Mouse (Mus musculus) embryonic facial prominence, embryonic 10.5 days (tissue): ENCODE data around the gene C2. TPM values are rescaled to one million over a fixed set of nuclear protein-coding genes. Genes with fewer than 3 reads are reported as not detected.

ENCODE experiments used
- DNase-seq: peaks from one replicate; pipeline ENCODE4 v3.0.0-alpha.2; 2017; ENCODE audit warnings: low spot score
- H3K27ac ChIP-seq: fragments of 300-500 bp; sonication (generic); replicated peaks from 2 replicates; pipeline ENCODE4 v1.5.1; 2016; ENCODE audit warnings: mild to moderate bottlenecking
- H3K27me3 ChIP-seq: fragments of 300-500 bp; sonication (generic); replicated peaks from 2 replicates; pipeline ENCODE4 v1.6.1; 2016; ENCODE audit warnings: low read depth, mild to moderate bottlenecking; ENCODE audit not compliant: poor library complexity, severe bottlenecking
- H3K36me3 ChIP-seq: fragments of 300-500 bp; sonication (generic); replicated peaks from 2 replicates; pipeline ENCODE4 v1.6.1; 2016; ENCODE audit warnings: mild to moderate bottlenecking, moderate library complexity
- H3K4me1 ChIP-seq: fragments of 300-500 bp; sonication (generic); 2 replicates; pipeline ENCODE4 v1.6.1; 2016
- H3K4me3 ChIP-seq: fragments of 300-500 bp; sonication (generic); 2 replicates; pipeline ENCODE4 v1.5.1; 2016; ENCODE audit warnings: mild to moderate bottlenecking, moderate library complexity
- H3K9me3 ChIP-seq: fragments of 300-500 bp; sonication (generic); 2 replicates; pipeline ENCODE4 v1.6.1; 2016; ENCODE audit warnings: mild to moderate bottlenecking
- WGBS: fragments of 180-500 bp; shearing (Covaris S2); methylation state at CpG from one replicate; pipeline ENCODE4 v1.1.7; 2016; 5-methylcytosine and 5-hydroxymethylcytosine counted together
- polyA plus RNA-seq: library from polyadenylated mRNA; unstranded; fragments of >200 nt; fragmentation: Nextera tagmentation; extraction: Ambion mirVana; gene quantifications from 2 replicates; pipeline ENCODE4 v1.2.1, GENCODE M21; 2016

Gene C2
- polyA plus RNA-seq, 1 experiment from 2014 or later = 1.6 TPM

DNA sequence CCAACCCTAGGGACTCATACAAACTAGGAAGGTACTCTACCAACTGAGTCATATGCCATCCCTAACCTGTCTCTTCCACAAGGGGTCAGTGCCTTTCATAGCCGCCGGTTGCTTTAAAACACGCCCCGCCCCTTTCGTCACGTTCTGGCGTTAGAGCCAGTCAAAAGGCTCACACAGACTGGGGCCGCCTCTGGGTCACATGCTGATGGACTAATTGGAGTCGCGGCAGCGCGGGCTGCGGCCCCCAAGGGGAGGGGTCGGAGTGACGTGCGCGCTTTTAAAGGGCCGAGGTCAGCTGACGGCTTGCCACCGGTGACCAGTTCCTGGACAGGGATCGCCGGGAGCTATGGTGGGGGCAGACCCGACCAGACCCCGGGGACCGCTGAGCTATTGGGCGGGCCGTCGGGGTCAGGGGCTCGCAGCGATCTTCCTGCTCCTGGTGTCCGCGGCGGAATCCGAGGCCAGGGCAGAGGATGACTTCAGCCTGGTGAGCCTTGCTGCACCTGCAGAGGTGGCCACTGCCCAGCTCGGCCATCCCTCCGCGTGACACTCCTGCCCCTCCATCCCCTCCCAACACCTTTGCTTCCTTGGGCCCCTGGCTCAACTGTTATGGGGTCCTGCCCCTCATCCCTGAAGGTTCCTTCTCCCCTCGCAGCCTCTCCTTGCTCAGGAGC is 33.1 kb upstream of the C2 start, which contains the start of gene Neu1:
Neu1 (plus strand) TSS at position 193 of the 674 bp plus-strand sequence.
- Histone ChIP-seq H3K27me3 (0 out of 2 replicates have a peak, but pooled peaks cover 4% of the 10 kb centered on the region), H3K4me3 (peak within 1 kb of the TSS; percentile 82), H3K4me1 (peaks cover 37% of the 10 kb centered on the region), H3K36me3 (peaks cover 12% of the 10 kb centered on the region; the same call in 1 of the 2 replicates), H3K27ac (peak within 1 kb of the TSS; percentile 85), H3K9me3 (no peaks in the 10 kb centered on the region)
- WGBS = under 1% methylated on average over 38 of the region's 38 CpGs
- DNase-seq = peak; percentile 97

DNA sequence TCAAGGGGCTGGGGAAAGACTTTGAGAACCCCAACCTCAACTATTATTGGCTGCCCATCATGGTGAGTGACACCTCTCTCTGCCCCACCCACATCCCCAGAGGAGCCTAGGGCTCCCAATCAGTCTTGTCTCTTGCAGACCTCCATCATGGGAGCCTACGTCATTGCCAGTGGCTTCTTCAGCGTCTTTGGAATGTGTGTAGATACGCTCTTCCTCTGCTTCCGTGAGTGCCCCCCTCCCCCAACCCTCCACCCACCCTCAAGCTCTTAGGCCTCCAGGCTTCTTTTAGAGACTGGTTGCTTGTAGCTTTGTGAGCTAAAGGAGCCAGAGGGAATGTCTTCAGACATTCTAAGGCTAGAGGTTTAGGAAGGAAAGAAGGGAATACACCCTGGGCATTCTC is 30.8 kb upstream of the C2 start:
- Histone ChIP-seq H3K36me3 (peaks cover 6% of the 10 kb centered on the region; the same call in 1 of the 2 replicates), H3K9me3 (no peaks in the 10 kb centered on the region), H3K4me1 (peaks cover 18% of the 10 kb centered on the region), H3K27me3 (0 out of 2 replicates have a peak, but pooled peaks cover 4% of the 10 kb centered on the region), H3K4me3 (no peak overlapping the region), H3K27ac (no peak overlapping the region)
- no peak for DNase-seq
- WGBS = 75% methylated on average over 4 of the region's 4 CpGs

DNA sequence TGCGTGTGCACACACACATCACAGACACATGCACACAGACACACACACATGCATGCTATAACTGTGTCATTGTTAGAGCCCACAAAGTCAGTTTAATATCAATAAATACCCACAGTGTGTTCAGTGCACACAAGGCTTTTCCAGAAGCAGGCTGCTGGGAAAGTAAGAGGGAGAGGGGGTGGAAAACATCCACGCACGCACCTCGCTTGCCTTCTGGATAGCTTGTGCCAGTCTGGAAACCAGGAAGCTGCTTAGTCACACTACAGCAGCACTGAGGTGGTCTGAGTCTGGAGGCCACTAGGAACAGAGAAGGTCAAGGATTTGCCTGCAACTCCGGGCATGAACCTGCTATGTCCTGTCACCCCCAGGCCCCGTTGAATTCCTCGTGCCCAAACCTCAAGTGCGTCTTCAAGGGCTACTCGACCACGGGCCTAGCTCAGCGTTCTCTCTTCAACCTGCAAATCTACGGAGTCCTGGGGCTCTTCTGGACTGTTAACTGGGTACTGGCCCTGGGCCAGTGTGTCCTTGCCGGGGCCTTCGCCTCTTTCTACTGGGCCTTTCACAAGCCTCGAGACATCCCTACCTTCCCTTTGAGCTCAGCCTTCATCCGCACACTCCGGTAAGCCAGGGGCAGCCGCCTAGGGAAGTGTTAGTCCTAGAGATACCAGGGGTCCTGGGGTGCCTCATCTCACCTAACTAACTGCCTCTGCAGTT is 29.4 kb upstream of the C2 start:
- Histone ChIP-seq H3K27ac (no peak overlapping the region; the same call in 1 of the 2 replicates), H3K27me3 (no peaks in the 10 kb centered on the region), H3K4me3 (no peak overlapping the region; the same call in 1 of the 2 replicates), H3K36me3 (no peaks in the 10 kb centered on the region), H3K4me1 (peaks cover 15% of the 10 kb centered on the region), H3K9me3 (no peaks in the 10 kb centered on the region)
- no peak for DNase-seq
- WGBS = 85% methylated on average over 18 of the region's 18 CpGs

GRCm38 (mm10) chr17:34924258-34924657 is 26.2 kb upstream of the C2 start:
- Histone ChIP-seq H3K4me1 (peaks cover 3% of the 10 kb centered on the region; the same call in 1 of the 2 replicates), H3K9me3 (no peaks in the 10 kb centered on the region), H3K27me3 (no peaks in the 10 kb centered on the region), H3K27ac (no peak overlapping the region), H3K4me3 (no peak overlapping the region), H3K36me3 (no peaks in the 10 kb centered on the region)
- 73% methylated on average over 5 of the region's 5 CpGs for WGBS
- no peak for DNase-seq

DNA sequence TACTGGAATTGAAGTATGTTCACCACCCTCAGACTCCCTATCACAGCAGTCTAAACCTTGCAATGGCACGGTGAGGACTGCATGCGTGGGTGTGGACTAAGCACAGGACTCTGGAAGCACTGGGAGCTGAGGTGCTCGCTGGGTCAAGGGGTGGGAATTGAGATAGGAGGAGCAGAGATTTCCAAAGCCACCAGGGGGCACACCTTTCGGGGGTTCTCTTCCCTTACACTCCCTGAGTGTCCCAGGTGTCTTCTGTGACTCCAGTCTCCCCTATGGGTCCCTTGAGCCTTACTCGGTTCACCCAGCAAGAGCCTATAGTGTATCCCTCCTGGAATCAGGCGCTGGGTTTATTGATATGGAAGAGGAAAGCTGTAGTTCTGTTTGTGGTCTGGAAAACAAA is 24.9 kb upstream of the C2 start:
- Histone ChIP-seq H3K27ac (no peak overlapping the region), H3K4me3 (no peak overlapping the region), H3K4me1 (peaks cover 3% of the 10 kb centered on the region; the same call in 1 of the 2 replicates), H3K9me3 (no peaks in the 10 kb centered on the region), H3K36me3 (no peaks in the 10 kb centered on the region), H3K27me3 (no peaks in the 10 kb centered on the region)
- 50% methylated on average over 6 of the region's 6 CpGs for WGBS
- DNase-seq = no peak

- H3K4me3 ChIP-seq = no peak overlapping the region
- no peaks in the 10 kb centered on the region for H3K27me3 ChIP-seq
Measured at GRCm38 (mm10) chr17:34917188-34917587, 19.1 kb upstream of the C2 start.

DNA sequence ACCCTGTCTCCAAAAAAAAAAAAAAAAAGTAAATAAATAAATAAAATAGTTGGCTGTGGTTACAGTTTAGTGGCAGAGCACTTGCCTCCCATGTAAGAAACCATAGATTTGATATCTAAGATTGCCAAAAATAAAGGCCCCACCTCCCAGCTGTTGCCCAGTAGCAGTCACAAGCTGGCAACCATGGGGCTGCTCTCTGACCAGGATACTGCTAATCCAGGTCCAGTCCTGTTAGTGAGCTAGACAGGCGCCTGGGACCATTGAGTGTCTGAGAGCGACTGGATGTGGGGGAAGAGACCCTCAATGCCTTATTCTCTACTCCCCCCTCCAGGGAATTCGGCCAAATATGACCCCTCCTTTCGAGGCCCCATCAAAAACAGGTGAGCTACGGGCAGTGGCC is 18.3 kb upstream of the C2 start:
- DNase-seq = no peak
- H3K4me3 ChIP-seq = no peak overlapping the region
- H3K9me3 ChIP-seq = no peaks in the 10 kb centered on the region
- no peaks in the 10 kb centered on the region for H3K27me3 ChIP-seq
- peaks cover 27% of the 10 kb centered on the region for H3K4me1 ChIP-seq
- H3K36me3 ChIP-seq = peaks cover 31% of the 10 kb centered on the region
- WGBS = 82% methylated on average over 5 of the region's 5 CpGs
- no peak overlapping the region for H3K27ac ChIP-seq

More at GRCm38 (mm10) chr17:34917188-34917587, 19.1 kb upstream of the C2 start:
- H3K27ac ChIP-seq = no peak overlapping the region
- no peaks in the 10 kb centered on the region for H3K9me3 ChIP-seq
- peaks cover 23% of the 10 kb centered on the region for H3K36me3 ChIP-seq
- no peak for DNase-seq
- WGBS = 76% methylated on average over 9 of the region's 9 CpGs
- H3K4me1 ChIP-seq = peaks cover 23% of the 10 kb centered on the region

GRCm38 (mm10) chr17:34915410-34915831 is 17.4 kb upstream of the C2 start:
- Histone ChIP-seq H3K36me3 (peaks cover 40% of the 10 kb centered on the region), H3K4me1 (peaks cover 33% of the 10 kb centered on the region), H3K27me3 (no peaks in the 10 kb centered on the region), H3K4me3 (peak overlapping the region; percentile 34; the same call in 1 of the 2 replicates), H3K27ac (peak overlapping the region; percentile 69), H3K9me3 (no peaks in the 10 kb centered on the region)
- WGBS = 14% methylated on average over 11 of the region's 11 CpGs
- peak; percentile 52 for DNase-seq

- Histone ChIP-seq H3K4me3 (peak within 1 kb of the TSS; percentile 27; the same call in 1 of the 2 replicates), H3K27ac (peak within 1 kb of the TSS; percentile 69), H3K9me3 (no peaks in the 10 kb centered on the region), H3K27me3 (no peaks in the 10 kb centered on the region), H3K36me3 (peaks cover 54% of the 10 kb centered on the region), H3K4me1 (peaks cover 33% of the 10 kb centered on the region)
- DNase-seq = no peak
- WGBS = 32% methylated on average over 18 of the region's 18 CpGs
Measured at GRCm38 (mm10) chr17:34913930-34914665, 16.0 kb upstream of the C2 start, which contains the start of gene Slc44a4. Gene Slc44a4 (plus strand): TSS chr17:34914466.

- H3K27me3 ChIP-seq = no peaks in the 10 kb centered on the region
- 49% methylated on average over 5 of the region's 5 CpGs for WGBS
- H3K27ac ChIP-seq = no peak overlapping the region
- H3K4me3 ChIP-seq = peak overlapping the region; percentile 32
- H3K36me3 ChIP-seq = peaks cover 75% of the 10 kb centered on the region
- no peaks in the 10 kb centered on the region for H3K9me3 ChIP-seq
- peaks cover 33% of the 10 kb centered on the region for H3K4me1 ChIP-seq
- DNase-seq = peak; percentile 83
Measured at GRCm38 (mm10) chr17:34911945-34912351, 13.9 kb upstream of the C2 start.

DNA sequence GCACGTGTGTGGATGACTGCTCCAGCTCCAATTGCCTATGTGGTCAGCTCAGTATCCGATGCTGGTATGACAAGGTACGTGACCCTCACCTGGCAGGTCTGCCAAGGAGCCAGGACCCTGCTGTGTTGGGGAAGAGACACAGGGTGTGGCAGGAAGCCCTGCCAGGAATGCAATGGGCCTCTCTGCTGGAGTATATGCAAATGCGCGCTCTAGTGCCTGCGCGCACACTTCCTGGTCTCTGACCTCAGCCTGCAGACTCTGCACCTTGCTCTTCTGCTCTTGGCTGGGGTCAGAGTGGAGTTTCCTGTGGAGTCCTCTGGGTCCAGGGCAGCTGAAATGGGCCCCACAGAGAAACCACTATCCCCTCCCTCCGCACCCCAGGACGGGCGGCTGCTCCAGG is 12.9 kb upstream of the C2 start:
- 84% methylated on average over 10 of the region's 10 CpGs for WGBS
- Histone ChIP-seq H3K4me1 (peaks cover 33% of the 10 kb centered on the region), H3K27ac (no peak overlapping the region), H3K4me3 (peak overlapping the region; percentile 32; the same call in 1 of the 2 replicates), H3K36me3 (peaks cover 85% of the 10 kb centered on the region), H3K27me3 (no peaks in the 10 kb centered on the region), H3K9me3 (no peaks in the 10 kb centered on the region)
- no peak for DNase-seq

DNA sequence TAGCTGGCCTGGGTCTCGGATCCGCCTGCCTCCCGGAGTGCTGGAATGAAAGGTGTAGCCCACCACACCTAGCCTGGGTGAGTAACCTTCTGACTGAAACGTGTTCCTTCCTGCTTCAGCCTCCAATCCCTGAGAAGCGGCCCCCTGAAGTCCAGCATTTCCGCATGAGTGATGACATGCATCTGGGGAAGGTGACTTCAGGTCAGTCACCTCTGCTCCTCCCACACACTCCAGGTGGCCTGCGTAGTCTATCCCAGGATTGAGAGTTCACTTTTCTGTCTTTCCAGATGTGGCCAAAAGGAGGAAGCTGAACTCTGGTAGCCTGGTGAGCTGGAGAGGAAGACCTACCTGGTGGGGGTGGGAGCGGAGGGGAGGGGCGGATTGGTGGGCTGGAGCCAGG is 4.8 kb upstream of the C2 start:
- no peak overlapping the region for H3K4me3 ChIP-seq
- H3K36me3 ChIP-seq = peaks cover 72% of the 10 kb centered on the region
- H3K27ac ChIP-seq = no peak overlapping the region
- DNase-seq = no peak
- H3K9me3 ChIP-seq = no peaks in the 10 kb centered on the region
- H3K27me3 ChIP-seq = no peaks in the 10 kb centered on the region
- peaks cover 17% of the 10 kb centered on the region for H3K4me1 ChIP-seq
- 92% methylated on average over 9 of the region's 9 CpGs for WGBS
